Mouse (Mus musculus) liver, postnatal 0 days (tissue): ENCODE measurements around the gene Tmed8. TPM values are rescaled to one million over a fixed set of nuclear protein-coding genes. Genes with fewer than 3 reads are reported as not detected.
A peak's percentile ranks its signal among the peaks of the same experiment; 100 is the strongest.

Source experiments
- ATAC-seq: fragments of 200-750 bp; cut with Nextera tagmentation; 2 replicates; pipeline ENCODE4 v1.8.0; 2017; ENCODE audit warnings: mild to moderate bottlenecking, moderate library complexity
- DNase-seq: peaks from one replicate; pipeline ENCODE4 v3.0.0-alpha.2; 2016
- H3K27ac ChIP-seq: fragments of 300-500 bp; sonication (generic); 2 replicates; pipeline ENCODE4 v1.5.1; 2014; ENCODE audit warnings: antibody characterized with exemption, moderate library complexity, mild to moderate bottlenecking, low read depth
- H3K27me3 ChIP-seq: fragments of 300-500 bp; sonication (generic); 2 replicates; pipeline ENCODE4 v1.6.1; 2014; ENCODE audit warnings: low read length, control low read depth, mixed read lengths; ENCODE audit not compliant: insufficient read depth
- H3K36me3 ChIP-seq: fragments of 300-500 bp; sonication (generic); replicated peaks from 2 replicates; pipeline ENCODE4 v1.6.1; 2014; ENCODE audit warnings: mild to moderate bottlenecking, control low read depth, low read length, moderate library complexity, mixed read lengths; ENCODE audit not compliant: insufficient read depth
- H3K4me1 ChIP-seq: fragments of 300-500 bp; sonication (generic); 2 replicates; pipeline ENCODE4 v1.6.1; 2014; ENCODE audit warnings: antibody characterized with exemption, mild to moderate bottlenecking, control low read depth; ENCODE audit not compliant: insufficient read depth
- H3K4me2 ChIP-seq: fragments of 300-500 bp; sonication (generic); 2 replicates; pipeline ENCODE4 v1.6.1; 2014; ENCODE audit warnings: low read depth, mild to moderate bottlenecking, low read length, moderate library complexity, mixed read lengths
- H3K4me3 ChIP-seq: fragments of 300-500 bp; sonication (generic); 2 replicates; pipeline ENCODE4 v1.5.1; 2014; ENCODE audit warnings: low read depth, low read length
- H3K9ac ChIP-seq: fragments of 300-500 bp; sonication (generic); replicated peaks from 2 replicates; pipeline ENCODE4 v1.6.1; 2014; ENCODE audit warnings: mild to moderate bottlenecking, moderate library complexity
- H3K9me3 ChIP-seq: fragments of 300-500 bp; sonication (generic); 2 replicates; pipeline ENCODE4 v1.6.1; 2016; ENCODE audit warnings: mild to moderate bottlenecking, control low read depth, low read length, mixed read lengths
- CTCF ChIP-seq: sonication (generic); IDR thresholded peaks from 2 replicates; pipeline ENCODE4 v1.5.1; 2016; ENCODE audit warnings: antibody characterized with exemption, low read depth
- EP300 ChIP-seq: IDR thresholded peaks from 2 replicates; pipeline ENCODE4 v1.6.1; 2016; ENCODE audit warnings: antibody characterized with exemption, low read depth, mild to moderate bottlenecking
- WGBS: fragments of 180-500 bp; shearing (Covaris S2); extraction: QIAGEN DNeasy Blood & Tissue Kit; methylation state at CpG from one replicate; pipeline ENCODE4 v1.1.7; 2014; ENCODE audit not compliant: insufficient replicate concordance; 5-methylcytosine and 5-hydroxymethylcytosine counted together
- polyA plus RNA-seq: library from polyadenylated mRNA; unstranded; fragments of >200 nt; fragmentation: Nextera tagmentation; extraction: Ambion mirVana; gene quantifications from 2 replicates; pipeline ENCODE4 v1.2.1, GENCODE M21; 2015

Tmed8 gene
- polyA plus RNA-seq, 1 experiment from 2014 or later = 0.42 TPM

DNA sequence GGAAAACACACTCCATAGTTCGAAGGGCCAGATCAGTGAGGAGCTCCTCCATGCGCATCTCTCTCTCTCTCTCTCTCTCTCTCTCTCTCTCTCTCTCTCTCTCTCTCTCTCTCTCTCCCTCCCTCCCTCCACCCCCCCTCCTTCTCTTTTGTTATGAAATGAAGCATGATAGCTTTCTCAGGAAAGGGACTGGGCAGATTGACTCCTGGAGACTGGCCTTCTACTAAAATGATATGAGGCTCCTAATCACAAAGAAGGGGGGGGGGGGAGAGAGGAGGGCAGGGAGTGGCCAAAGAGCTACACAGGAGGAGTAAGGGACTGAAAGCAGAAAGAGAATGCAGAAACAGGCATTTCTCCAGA is 61.9 kb downstream of the Tmed8 start:
- peaks cover 7% of the 10 kb centered on the region; the same call in 1 of the 2 replicates for H3K36me3 ChIP-seq
- TF ChIP-seq CTCF (no peak), EP300 (no peak)
- 85% methylated on average over 2 of the region's 2 CpGs for WGBS
- H3K27me3 ChIP-seq = no peaks in the 10 kb centered on the region
- H3K4me1 ChIP-seq = 0 out of 2 replicates have a peak, but pooled peaks cover 2% of the 10 kb centered on the region
- DNase-seq (no peak), ATAC-seq (no peak)
- H3K9me3 ChIP-seq = no peaks in the 10 kb centered on the region
- no peak overlapping the region for H3K9ac ChIP-seq
- H3K4me2 ChIP-seq = no peak overlapping the region
- no peak overlapping the region for H3K4me3 ChIP-seq
- H3K27ac ChIP-seq = no peak overlapping the region

DNA sequence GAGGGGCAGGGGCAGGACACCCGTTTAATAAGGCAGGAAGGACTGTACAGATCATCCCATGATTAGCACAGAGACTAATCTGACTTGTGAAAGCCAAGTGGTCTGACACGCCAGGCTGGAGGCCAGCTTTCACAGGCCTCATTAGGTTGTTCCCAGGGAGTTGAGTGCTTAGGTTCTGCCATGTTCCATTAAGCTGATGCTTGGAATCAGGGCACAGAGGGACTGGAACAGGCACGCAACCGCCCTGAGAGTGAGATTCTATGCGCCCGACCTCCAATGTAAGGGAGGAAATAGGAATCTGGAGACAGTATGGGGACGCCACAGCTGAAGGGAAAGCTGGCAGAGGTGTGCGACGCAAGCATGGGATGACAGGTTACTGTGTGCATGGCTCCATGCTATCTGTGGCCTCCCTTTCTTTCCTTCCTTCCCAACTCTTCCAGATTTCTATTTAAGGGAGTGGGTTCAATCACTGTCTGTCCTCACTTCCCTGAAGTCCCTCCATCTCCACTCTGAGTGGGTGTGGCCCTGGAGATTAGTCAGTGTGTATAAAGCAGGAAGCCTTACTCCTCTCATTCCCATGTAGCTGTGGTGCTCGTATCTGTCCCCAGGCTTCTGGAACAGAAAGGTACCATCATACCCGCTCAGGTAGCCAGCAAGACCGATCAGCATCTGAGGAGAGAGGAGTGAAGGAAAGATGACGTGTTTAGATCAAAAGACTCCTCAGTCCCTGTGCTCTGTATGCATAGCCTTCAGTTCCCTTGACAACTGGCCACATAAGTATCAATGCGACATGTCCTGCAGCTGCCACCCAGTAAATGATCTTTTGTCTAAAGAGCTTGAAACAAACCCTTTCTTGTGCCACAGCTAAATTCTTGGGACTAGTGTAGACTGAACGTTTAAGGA is 62.6 kb downstream of the Tmed8 start:
- no peak for DNase-seq
- ATAC-seq = no peak
- Histone ChIP-seq H3K4me2 (no peak overlapping the region), H3K36me3 (peaks cover 7% of the 10 kb centered on the region; the same call in 1 of the 2 replicates), H3K4me3 (no peak overlapping the region), H3K4me1 (0 out of 2 replicates have a peak, but pooled peaks cover 2% of the 10 kb centered on the region), H3K27ac (no peak overlapping the region), H3K9ac (no peak overlapping the region), H3K27me3 (no peaks in the 10 kb centered on the region), H3K9me3 (no peaks in the 10 kb centered on the region)
- 81% methylated on average over 15 of the region's 15 CpGs for WGBS
- TF ChIP-seq CTCF = no peak
- no peak for TF ChIP-seq EP300

DNA sequence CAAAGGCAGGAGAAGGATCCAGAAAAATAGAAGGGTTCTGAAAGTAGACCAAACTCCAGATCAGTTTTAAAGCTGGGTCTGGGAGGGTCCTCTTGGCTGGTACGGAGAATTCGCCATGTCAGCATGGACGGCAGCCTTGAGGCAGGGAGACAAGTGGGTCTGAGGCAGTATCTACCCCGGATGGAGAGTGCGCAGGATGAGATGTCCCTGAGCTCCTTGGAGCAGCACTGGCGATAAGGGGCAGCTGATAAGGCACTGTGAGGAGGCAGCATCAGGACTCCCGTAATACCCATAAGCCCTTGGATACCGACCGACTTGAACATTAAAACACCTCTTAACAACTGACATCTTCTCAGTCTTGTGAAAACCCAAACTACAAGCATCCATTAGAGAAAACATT is 67.5 kb downstream of the Tmed8 start:
- DNase-seq (no peak), ATAC-seq (no peak)
- no peak for TF ChIP-seq EP300
- TF ChIP-seq CTCF = no peak
- Histone ChIP-seq H3K4me3 (no peak overlapping the region), H3K4me2 (no peak overlapping the region), H3K27ac (no peak overlapping the region), H3K9me3 (no peaks in the 10 kb centered on the region), H3K36me3 (peaks cover 8% of the 10 kb centered on the region; the same call in 1 of the 2 replicates), H3K4me1 (no peaks in the 10 kb centered on the region), H3K27me3 (no peaks in the 10 kb centered on the region), H3K9ac (no peak overlapping the region)
- 77% methylated on average over 9 of the region's 9 CpGs for WGBS

DNA sequence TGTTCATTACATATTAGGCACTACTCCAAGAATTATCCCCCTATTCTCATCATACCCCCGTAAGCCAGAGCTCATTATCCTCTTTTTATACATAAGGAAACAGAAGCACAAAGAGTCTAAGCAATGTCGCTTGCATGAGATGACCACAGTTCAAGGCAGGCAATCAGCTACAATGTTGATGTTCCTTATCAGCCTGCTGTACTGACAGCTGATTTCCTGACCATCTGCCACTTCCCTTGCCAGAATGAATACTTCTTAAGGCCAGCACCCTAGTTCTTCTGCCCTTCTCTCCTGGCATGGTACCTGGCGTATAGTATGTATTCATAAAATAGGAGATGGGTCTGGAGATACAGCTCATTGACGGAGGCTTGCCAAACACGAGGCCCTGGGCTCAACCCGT is 68.0 kb downstream of the Tmed8 start:
- Histone ChIP-seq H3K4me1 (no peaks in the 10 kb centered on the region), H3K36me3 (peaks cover 3% of the 10 kb centered on the region; the same call in 1 of the 2 replicates), H3K27me3 (no peaks in the 10 kb centered on the region), H3K9me3 (no peaks in the 10 kb centered on the region), H3K4me3 (no peak overlapping the region), H3K27ac (no peak overlapping the region), H3K4me2 (no peak overlapping the region), H3K9ac (no peak overlapping the region)
- DNase-seq (no peak), ATAC-seq (no peak)
- TF ChIP-seq CTCF = no peak
- no peak for TF ChIP-seq EP300
- 57% methylated on average over 6 of the region's 6 CpGs for WGBS

DNA sequence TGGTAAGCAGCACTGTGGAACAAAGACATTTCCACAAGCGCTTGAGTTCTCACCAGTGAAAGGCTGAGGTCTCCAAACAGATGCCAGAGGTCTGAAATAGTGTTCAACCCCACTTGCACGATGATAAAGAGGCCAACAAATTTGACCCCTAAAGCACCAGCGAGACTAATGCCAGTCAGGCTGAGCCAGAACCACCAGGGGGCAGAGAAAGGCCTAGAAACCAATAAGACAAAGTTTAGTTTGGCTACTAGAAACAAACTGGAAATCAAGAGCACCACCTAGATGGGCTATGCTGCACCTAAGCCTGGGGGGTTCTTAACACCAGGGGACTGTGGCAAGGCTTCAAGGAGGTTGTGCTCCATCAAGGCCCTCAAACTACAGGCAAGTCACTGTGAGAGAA is 68.6 kb downstream of the Tmed8 start:
- WGBS = 54% methylated on average over 3 of the region's 3 CpGs
- Histone ChIP-seq H3K4me2 (no peak overlapping the region), H3K9ac (no peak overlapping the region), H3K36me3 (0 out of 2 replicates have a peak, but pooled peaks cover 2% of the 10 kb centered on the region), H3K27ac (no peak overlapping the region), H3K4me3 (no peak overlapping the region), H3K9me3 (no peaks in the 10 kb centered on the region), H3K27me3 (no peaks in the 10 kb centered on the region), H3K4me1 (no peaks in the 10 kb centered on the region)
- peak; percentile 72 for TF ChIP-seq CTCF
- TF ChIP-seq EP300 = no peak
- ATAC-seq (peak; percentile 17; the same call in 1 of the 2 replicates), DNase-seq (peak; percentile 49)

DNA sequence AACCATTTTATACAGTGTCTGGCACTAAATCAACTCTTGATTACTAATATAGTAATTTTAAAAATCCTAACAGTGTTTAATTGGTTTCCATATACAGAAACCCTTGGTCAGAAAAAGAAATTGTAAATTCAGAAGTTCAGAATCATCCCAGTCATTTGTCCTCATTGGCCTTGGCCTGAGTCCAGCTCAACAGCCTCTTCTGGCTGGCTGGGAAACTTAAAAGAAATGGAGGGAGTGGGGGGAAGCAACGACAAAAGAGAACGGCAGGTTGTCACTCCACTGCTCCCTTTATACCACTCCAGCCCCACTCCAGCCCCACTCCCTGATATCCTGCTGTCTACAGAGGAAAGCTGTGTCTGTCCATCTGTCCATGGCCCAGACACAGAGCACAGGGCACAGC is 69.1 kb downstream of the Tmed8 start:
- H3K4me2 ChIP-seq = no peak overlapping the region
- no peaks in the 10 kb centered on the region for H3K9me3 ChIP-seq
- 0 out of 2 replicates have a peak, but pooled peaks cover 2% of the 10 kb centered on the region for H3K36me3 ChIP-seq
- ATAC-seq (no peak), DNase-seq (no peak)
- no peaks in the 10 kb centered on the region for H3K4me1 ChIP-seq
- TF ChIP-seq CTCF (no peak), EP300 (no peak)
- H3K27me3 ChIP-seq = no peaks in the 10 kb centered on the region
- H3K27ac ChIP-seq = no peak overlapping the region
- WGBS = 75% methylated on average over 2 of the region's 2 CpGs
- H3K9ac ChIP-seq = no peak overlapping the region
- no peak overlapping the region for H3K4me3 ChIP-seq
